Mouse (Mus musculus) cerebellum, adult 2 months (tissue): ENCODE data around the gene Coq10a. TPM values are rescaled to one million over a fixed set of nuclear protein-coding genes. Genes with fewer than 3 reads are reported as not detected.
A peak's percentile ranks its signal among the peaks of the same experiment; 100 is the strongest.

Experiments
- DNase-seq, 2 experiments: peaks; one replicate each; pipeline ENCODE4 v3.0.0; 2021
- H3K27ac ChIP-seq: fragments of 200-500 bp; 2 replicates; pipeline ENCODE4 v1.5.1; 2012; ENCODE audit warnings: low read length, control low read depth, inconsistent platforms; ENCODE audit not compliant: insufficient read depth
- H3K27me3 ChIP-seq: fragments of 200-500 bp; 2 replicates; pipeline ENCODE4 v1.6.1; 2012; ENCODE audit warnings: inconsistent platforms, mild to moderate bottlenecking, low read length, moderate library complexity; ENCODE audit not compliant: control insufficient read depth, insufficient read depth
- H3K4me1 ChIP-seq: fragments of 200-500 bp; 2 replicates; pipeline ENCODE4 v1.6.1; 2011; ENCODE audit warnings: low read length; ENCODE audit not compliant: control insufficient read depth, insufficient read depth
- H3K4me3 ChIP-seq: fragments of 200-500 bp; replicated peaks from 2 replicates; pipeline ENCODE3; 2011; ENCODE audit warnings: mild to moderate bottlenecking, low read depth, low read length, control low read depth; ENCODE audit not compliant: insufficient read depth
- CTCF ChIP-seq: fragments of 200-500 bp; IDR thresholded peaks from 2 replicates; pipeline ENCODE4 v1.5.1; 2011; ENCODE audit warnings: low read depth, mild to moderate bottlenecking, control low read depth, low read length, moderate library complexity, borderline replicate concordance; ENCODE audit not compliant: insufficient read depth
- POLR2A ChIP-seq: fragments of 200-500 bp; IDR thresholded peaks from 2 replicates; pipeline ENCODE4 v1.6.1; 2011; ENCODE audit warnings: low read length, control low read depth, borderline replicate concordance; ENCODE audit not compliant: insufficient read depth
- WGBS: fragments of 180-500 bp; shearing (Covaris S2); methylation state at CpG from one replicate; pipeline ENCODE4 v1.1.7; 2018; 5-methylcytosine and 5-hydroxymethylcytosine counted together
- polyA plus RNA-seq: library from polyadenylated mRNA; depleted of rRNA; stranded (reverse); fragments of >200 nt; gene quantifications from 2 replicates; pipeline ENCODE4 v1.2.3, GENCODE M21; 2012

Gene Coq10a
- polyA plus RNA-seq, 1 experiment = 115 TPM

GRCm38 (mm10) chr10:128380565-128380964 is 11.8 kb upstream of the Coq10a start:
- TF ChIP-seq POLR2A (no peak), CTCF (no peak)
- H3K4me1 ChIP-seq = peaks cover 15% of the 10 kb centered on the region
- H3K27me3 ChIP-seq = no peaks in the 10 kb centered on the region
- no peak overlapping the region for H3K27ac ChIP-seq
- no peak for DNase-seq
- WGBS = 90% methylated on average over 5 of the region's 5 CpGs
- no peak overlapping the region for H3K4me3 ChIP-seq

- peak in 1 of 2 experiments; percentile 41 for DNase-seq
- no peak overlapping the region for H3K4me3 ChIP-seq
Measured at GRCm38 (mm10) chr10:128379260-128379659, 10.5 kb upstream of the Coq10a start.

GRCm38 (mm10) chr10:128378462-128378861 is 9.7 kb upstream of the Coq10a start:
- Histone ChIP-seq H3K4me3 (peak overlapping the region; percentile 15), H3K27me3 (no peaks in the 10 kb centered on the region), H3K4me1 (peaks cover 15% of the 10 kb centered on the region), H3K27ac (peak overlapping the region; percentile 45; the same call in 1 of the 2 replicates)
- peak in 1 of 2 experiments; percentile 51 for DNase-seq
- no peak for TF ChIP-seq CTCF
- no peak for TF ChIP-seq POLR2A
- WGBS = 17% methylated on average over 3 of the region's 3 CpGs

More at GRCm38 (mm10) chr10:128379260-128379659, 10.5 kb upstream of the Coq10a start:
- H3K4me1 ChIP-seq = peaks cover 15% of the 10 kb centered on the region
- no peaks in the 10 kb centered on the region for H3K27me3 ChIP-seq
- H3K27ac ChIP-seq = no peak overlapping the region
- 17% methylated on average over 7 of the region's 7 CpGs for WGBS
- TF ChIP-seq CTCF = no peak
- no peak for TF ChIP-seq POLR2A

GRCm38 (mm10) chr10:128377940-128378448 is 9.2 kb upstream of the Coq10a start:
- 32% methylated on average over 14 of the region's 14 CpGs for WGBS
- TF ChIP-seq CTCF (no peak), POLR2A (no peak)
- Histone ChIP-seq H3K27me3 (no peaks in the 10 kb centered on the region), H3K4me1 (peaks cover 15% of the 10 kb centered on the region), H3K4me3 (peak overlapping the region; percentile 95), H3K27ac (peak overlapping the region; percentile 45; the same call in 1 of the 2 replicates)
- no peak for DNase-seq

DNA sequence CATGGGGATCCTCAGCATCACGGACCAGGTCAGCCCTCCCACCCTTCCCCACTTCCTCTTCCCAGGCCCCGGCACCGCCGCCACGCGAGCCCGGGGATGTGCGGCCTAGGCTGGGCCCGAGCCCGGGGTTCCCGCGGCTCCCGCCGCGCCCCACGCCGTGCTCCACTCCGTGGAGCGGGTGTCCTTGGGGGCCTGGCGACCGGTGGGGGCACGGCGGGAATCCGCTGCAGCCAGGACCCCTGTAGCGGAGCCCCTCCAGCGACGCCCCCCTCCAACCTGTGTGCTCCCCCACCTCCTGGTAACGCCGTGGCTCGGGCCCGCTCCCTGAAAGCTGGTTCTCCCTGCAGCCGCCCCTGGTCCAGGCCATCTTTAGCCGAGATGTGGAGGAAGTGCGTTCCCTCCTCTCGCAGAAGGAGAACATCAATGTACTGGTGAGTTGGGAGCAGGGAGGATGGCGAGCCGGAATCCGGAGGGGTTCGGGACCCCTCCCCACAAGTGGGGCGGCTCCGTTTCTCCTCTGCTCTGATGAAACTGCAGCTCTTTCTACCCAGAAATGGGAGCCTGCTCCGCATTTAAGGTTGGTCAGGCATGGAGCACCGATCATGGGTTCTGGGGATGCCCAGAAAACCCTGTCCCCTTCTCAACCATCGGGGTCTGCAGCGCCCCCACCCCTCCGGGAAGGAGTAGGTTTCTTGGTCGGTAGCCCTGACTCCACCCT is 8.6 kb upstream of the Coq10a start:
- Histone ChIP-seq H3K4me1 (peaks cover 15% of the 10 kb centered on the region), H3K27me3 (no peaks in the 10 kb centered on the region), H3K4me3 (peak overlapping the region; percentile 95), H3K27ac (peak overlapping the region; percentile 45; the same call in 1 of the 2 replicates)
- no peak for TF ChIP-seq CTCF
- TF ChIP-seq POLR2A = no peak
- WGBS = under 1% methylated on average over 47 of the region's 47 CpGs
- DNase-seq = no peak

GRCm38 (mm10) chr10:128376455-128377211 is 7.8 kb upstream of the Coq10a start, which contains the start of gene Ankrd52:
Ankrd52 (plus strand) TSS chr10:128377115.
- peak; percentile 88 to 90 for DNase-seq
- Histone ChIP-seq H3K27me3 (no peaks in the 10 kb centered on the region), H3K4me3 (peak within 1 kb of the TSS; percentile 95), H3K27ac (peak within 1 kb of the TSS; percentile 100), H3K4me1 (peaks cover 15% of the 10 kb centered on the region)
- 1% methylated on average over 57 of the region's 73 CpGs for WGBS
- peak; percentile 43; the same call in 1 of the 2 replicates for TF ChIP-seq POLR2A
- TF ChIP-seq CTCF = peak; percentile 42; the same call in 1 of the 2 replicates

GRCm38 (mm10) chr10:128376099-128376454 is 7.3 kb upstream of the Coq10a start:
- Histone ChIP-seq H3K4me1 (peaks cover 15% of the 10 kb centered on the region), H3K27me3 (no peaks in the 10 kb centered on the region), H3K4me3 (peak overlapping the region; percentile 64), H3K27ac (peak overlapping the region; percentile 100)
- no peak for DNase-seq
- TF ChIP-seq CTCF (no peak), POLR2A (no peak)
- 45% methylated on average over 4 of the region's 4 CpGs for WGBS

- Histone ChIP-seq H3K27ac (no peak overlapping the region), H3K27me3 (no peaks in the 10 kb centered on the region), H3K4me1 (peaks cover 15% of the 10 kb centered on the region), H3K4me3 (no peak overlapping the region)
- TF ChIP-seq CTCF = peak; percentile 22; the same call in 1 of the 2 replicates
- no peak for TF ChIP-seq POLR2A
- 78% methylated on average over 6 of the region's 6 CpGs for WGBS
- no peak for DNase-seq
Measured at GRCm38 (mm10) chr10:128374393-128374792, 5.6 kb upstream of the Coq10a start.
